In the genomic region with DNA sequence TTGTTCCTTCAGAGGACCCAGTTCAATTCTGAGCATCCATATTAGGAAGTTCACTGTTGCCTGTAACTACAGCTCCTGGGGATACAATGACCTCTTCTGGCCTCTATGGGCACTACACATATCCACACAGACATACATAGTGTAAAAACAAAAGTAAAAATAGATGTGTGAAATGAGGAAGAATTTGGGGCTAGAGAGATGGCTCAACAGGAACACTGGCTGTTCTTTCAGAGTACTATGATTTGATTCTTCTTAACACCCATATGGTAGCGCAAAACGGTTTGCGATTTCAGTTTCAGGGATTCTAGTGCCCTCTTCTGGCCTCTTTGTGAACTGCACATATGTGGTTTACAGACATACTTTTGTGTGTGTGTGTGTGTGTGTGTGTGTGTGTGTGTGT, we compare ENCODE assay signal across 9 mouse cellular contexts. TPM values are rescaled to one million over a fixed set of nuclear protein-coding genes. Genes with fewer than 3 reads are reported as not detected.
DNase-seq lines count a peak whose midpoint lies in the region; ATAC-seq and TF ChIP-seq lines count a peak whose summit lies in the region.
"Had no signal": no experiment of that assay in that cellular context is flagged by ENCODE, and none has a peak within 500 bp of the region (broad histone marks: within the 10 kb centered on the region; RNA-seq: fewer than 3 reads in every experiment).

No protein-coding gene starts in this region.

- H3K9ac ChIP-seq in kidney, embryonic 14.5 days (ENCODE audit: low read depth, low read length): no peak overlapping the region
- H3K9ac ChIP-seq in heart, postnatal 0 days (replicated peaks; ENCODE audit: low read depth, low read length): no peak overlapping the region
- no peak overlapping the region for H3K9ac ChIP-seq in lung, embryonic 14.5 days
- H3K9ac ChIP-seq: embryonic facial prominence, embryonic 15.5 days; limb, embryonic 15.5 days had no signal

- TF ChIP-seq EP300 in heart, postnatal 0 days (IDR thresholded peaks at IDR 0.05; ENCODE audit: low read depth): no peak

- no peaks in the 10 kb centered on the region for H3K36me3 ChIP-seq in kidney, embryonic 14.5 days (ENCODE audit: control insufficient read depth, insufficient read depth, low read length)
- no peaks in the 10 kb centered on the region for H3K36me3 ChIP-seq in heart, postnatal 0 days (replicated peaks; ENCODE audit: control insufficient read depth, insufficient read depth, low read length)
- no peaks in the 10 kb centered on the region for H3K36me3 ChIP-seq in lung, embryonic 14.5 days (ENCODE audit: insufficient read depth)
- H3K36me3 ChIP-seq: embryonic facial prominence, embryonic 15.5 days; limb, embryonic 15.5 days had no signal

- 41% methylated on average over 3 of the region's 3 CpGs for WGBS in kidney, embryonic 14.5 days
- 47% methylated on average over 3 of the region's 3 CpGs for WGBS in heart, postnatal 0 days
- 66% methylated on average over 3 of the region's 3 CpGs for WGBS in lung, embryonic 14.5 days

- no peak overlapping the region for H3K4me3 ChIP-seq in kidney, embryonic 14.5 days (ENCODE audit: low read length)
- H3K4me3 ChIP-seq in heart, postnatal 0 days (ENCODE audit: low read depth, low read length): no peak overlapping the region
- no peak overlapping the region for H3K4me3 ChIP-seq in lung, embryonic 14.5 days (ENCODE audit: low read depth, low read length)
- H3K4me3 ChIP-seq: embryonic facial prominence, embryonic 15.5 days; limb, embryonic 15.5 days had no signal

- no peak for ATAC-seq in kidney, embryonic 14.5 days (ENCODE audit: low FRiP score, low TSS enrichment)
- ATAC-seq in heart, postnatal 0 days (ENCODE audit: insufficient read depth, low read depth): no peak
- no peak; the same call in 1 of the 2 replicates for ATAC-seq in lung, embryonic 14.5 days (ENCODE audit: insufficient read depth)

- H3K4me1 ChIP-seq in kidney, embryonic 14.5 days (ENCODE audit: control insufficient read depth, insufficient read depth, low read length): no peaks in the 10 kb centered on the region
- H3K4me1 ChIP-seq in heart, postnatal 0 days (ENCODE audit: control insufficient read depth, insufficient read depth): no peaks in the 10 kb centered on the region
- H3K4me1 ChIP-seq in lung, embryonic 14.5 days (ENCODE audit: insufficient read depth): no peaks in the 10 kb centered on the region
- H3K4me1 ChIP-seq: embryonic facial prominence, embryonic 15.5 days; limb, embryonic 15.5 days had no signal

- no peaks in the 10 kb centered on the region for H3K27me3 ChIP-seq in kidney, embryonic 14.5 days (ENCODE audit: control insufficient read depth, insufficient read depth, low read length)
- H3K27me3 ChIP-seq in heart, postnatal 0 days (ENCODE audit: control insufficient read depth, insufficient read depth, low read length): no peaks in the 10 kb centered on the region
- H3K27me3 ChIP-seq in lung, embryonic 14.5 days (ENCODE audit: insufficient read depth, low read length): no peaks in the 10 kb centered on the region
- H3K27me3 ChIP-seq: embryonic facial prominence, embryonic 15.5 days; limb, embryonic 15.5 days had no signal

- no peaks in the 10 kb centered on the region for H3K9me3 ChIP-seq in kidney, embryonic 14.5 days (ENCODE audit: control insufficient read depth, low read length)
- no peaks in the 10 kb centered on the region for H3K9me3 ChIP-seq in heart, postnatal 0 days (replicated peaks; ENCODE audit: control insufficient read depth, low read length)
- no peaks in the 10 kb centered on the region for H3K9me3 ChIP-seq in lung, embryonic 14.5 days (ENCODE audit: low read depth, low read length)
- H3K9me3 ChIP-seq: embryonic facial prominence, embryonic 15.5 days; limb, embryonic 15.5 days had no signal

- H3K4me2 ChIP-seq in kidney, embryonic 14.5 days (replicated peaks; ENCODE audit: low read depth, low read length): no peak overlapping the region
- H3K4me2 ChIP-seq in heart, postnatal 0 days (ENCODE audit: low read depth, low read length): no peak overlapping the region
- no peak overlapping the region for H3K4me2 ChIP-seq in lung, embryonic 14.5 days
- H3K4me2 ChIP-seq: embryonic facial prominence, embryonic 15.5 days; limb, embryonic 15.5 days had no signal

- peak; percentile 54 for TF ChIP-seq CTCF in heart, postnatal 0 days (IDR thresholded peaks at IDR 0.05; ENCODE audit: low read depth)
- TF ChIP-seq CTCF in lung, embryonic 14.5 days (IDR thresholded peaks at IDR 0.05; ENCODE audit: low read depth): peak; percentile 61

- peak; percentile 29 for DNase-seq in kidney, adult 18-20 months
- DNase-seq in CD8-positive naive resting alpha-beta T cell, adult 2 months (ENCODE audit: low read depth in 2 of 2, low spot score in 2 of 2): peak; percentile 7 to 14
- DNase-seq in ZHBTc4 (ENCODE audit: low read depth, low spot score): peak; percentile 45
- no peak for DNase-seq in heart, postnatal 0 days (ENCODE audit: low spot score)
- peak; percentile 61 for DNase-seq in lung, embryonic 14.5 days
- peak; percentile 23 for DNase-seq in thymus, postnatal 14 days

- H3K27ac ChIP-seq in kidney, embryonic 14.5 days (ENCODE audit: low read depth, low read length): no peak overlapping the region
- no peak overlapping the region for H3K27ac ChIP-seq in heart, postnatal 0 days (ENCODE audit: low read depth)
- no peak overlapping the region for H3K27ac ChIP-seq in lung, embryonic 14.5 days (ENCODE audit: low read depth)
- H3K27ac ChIP-seq: embryonic facial prominence, embryonic 15.5 days; limb, embryonic 15.5 days had no signal

RNA-seq across cellular contexts. Expression of a gene that starts 48.9 kb away (rescaled TPM):
- 0.09 TPM in 2 replicates for polyA plus RNA-seq in kidney, embryonic 14.5 days (2014; fragmentation: Nextera tagmentation; extraction: Ambion mirVana)
- not detected in 2 replicates for total RNA-seq in heart, postnatal 0 days (2014; rRNA removed; ENCODE audit: low replicate concordance)
- polyA plus RNA-seq in heart, postnatal 0 days (2015; fragmentation: Nextera tagmentation; extraction: Ambion mirVana): 0.11 and 0.14 TPM in 2 replicates
- 0.16 and 0.23 TPM in 2 replicates for polyA plus RNA-seq in lung, embryonic 14.5 days (2014; fragmentation: Nextera tagmentation; extraction: Ambion mirVana)
